Mouse (Mus musculus) E14TG2a.4 (cell line): ENCODE measurements around the gene Mid1.
"Not testable (repeated sequence)": the region's sequence is repeated elsewhere in the genome, so short reads cannot be mapped to it uniquely, and the experiment has no call there.

Source experiments
- CTCF ChIP-seq: conservative IDR thresholded peaks from 2 replicates; pipeline ENCODE4 v1.5.1; 2014; ENCODE audit warnings: low read length
- POU5F1 ChIP-seq: IDR thresholded peaks from 2 replicates; pipeline ENCODE4 v1.6.1; 2014; ENCODE audit warnings: low read length, borderline replicate concordance

- not testable (repeated sequence) for TF ChIP-seq CTCF, POU5F1
Observed at GRCm38 (mm10) chrX:169999912-170000641, 315.1 kb downstream of the Mid1 start.
